Mouse (Mus musculus) ES-Bruce4 (cell line): ENCODE data around the gene Dnah7a.
"Not testable (repeated sequence)": the region's sequence is repeated elsewhere in the genome, so short reads cannot be mapped to it uniquely, and the experiment has no call there.

Experiments
- CTCF ChIP-seq: IDR thresholded peaks from one replicate; pipeline ENCODE4 v1.8.1; 2011; ENCODE audit warnings: low read depth, low read length
- POLR2A ChIP-seq: IDR thresholded peaks from one replicate; pipeline ENCODE4 v1.8.1; 2011; ENCODE audit warnings: low read length; ENCODE audit not compliant: insufficient read depth

GRCm38 (mm10) chr1:53632040-53632439 lies 74.5 kb downstream of the Dnah7a start:
- TF ChIP-seq CTCF, POLR2A: not testable (repeated sequence)
